Mouse (Mus musculus): ENCODE results near the gene Apopt1.

GRCm38 (mm10) chr12:111770651-111771050 lies 57.6 kb downstream of the Apopt1 start:
- TF ChIP-seq TAL1 (IDR thresholded peaks at IDR 0.05; ENCODE audit: low read length) (no peak), GATA1 (IDR thresholded peaks at IDR 0.05; ENCODE audit: low read length) (no peak)

All from erythroblast, embryonic 14.5 days (primary cell).